Mouse (Mus musculus) bone marrow macrophage, adult 2 months (primary cell): ENCODE measurements around the gene Cstb.

Experiments
- CTCF ChIP-seq: IDR thresholded peaks from 2 replicates; pipeline ENCODE4 v1.5.1; 2012; ENCODE audit warnings: low read depth, mild to moderate bottlenecking, low read length, moderate library complexity
- POLR2A ChIP-seq: IDR thresholded peaks from 2 replicates; pipeline ENCODE4 v1.6.1; 2012; ENCODE audit warnings: mild to moderate bottlenecking, low read depth, low read length, borderline replicate concordance

GRCm38 (mm10) chr10:78402301-78402922 is 23.1 kb upstream of the Cstb start:
- TF ChIP-seq CTCF (no peak), POLR2A (no peak)
